Mouse (Mus musculus) lung, adult 2 months (tissue): ENCODE data around the gene Apbb2.

Experiments
- CTCF ChIP-seq: fragments of 200-500 bp; IDR thresholded peaks from 2 replicates; pipeline ENCODE4 v1.5.1; 2011; ENCODE audit warnings: mild to moderate bottlenecking, low read length, control low read depth; ENCODE audit not compliant: insufficient read depth
- POLR2A ChIP-seq: fragments of 200-500 bp; IDR thresholded peaks from 2 replicates; pipeline ENCODE4 v1.6.1; 2011; ENCODE audit warnings: low read depth, mild to moderate bottlenecking, control low read depth, low read length, borderline replicate concordance; ENCODE audit errors: extremely low read depth

DNA sequence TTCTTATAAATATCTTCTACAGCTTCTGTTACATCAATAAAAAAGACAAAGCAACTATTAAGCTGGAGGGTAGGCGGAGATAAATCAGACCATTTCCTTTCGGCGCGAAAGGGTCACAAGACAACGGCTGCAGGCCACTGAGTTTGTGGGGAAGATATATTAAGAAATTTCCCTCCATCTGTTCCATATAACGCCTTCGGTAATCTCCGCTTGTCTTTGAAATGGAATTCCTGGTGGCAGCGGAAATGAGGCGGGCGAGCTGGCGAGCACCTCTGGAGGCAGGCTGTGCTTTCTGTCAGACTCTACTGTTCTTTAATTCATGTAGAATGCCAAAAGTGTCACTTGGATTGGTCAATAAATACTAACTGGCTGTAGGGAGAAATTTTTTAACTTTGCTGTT, 267.5 kb downstream of the Apbb2 start:
- TF ChIP-seq CTCF (no peak), POLR2A (no peak)
